Mouse (Mus musculus) heart, embryonic 15.5 days (tissue): ENCODE data around the gene Rnf128. TPM values are rescaled to one million over a fixed set of nuclear protein-coding genes. Genes with fewer than 3 reads are reported as not detected.

ENCODE experiments used
- ATAC-seq: fragments of 200-750 bp; cut with Nextera tagmentation; replicated peaks from 2 replicates; pipeline ENCODE4 v1.8.0; 2017; ENCODE audit warnings: low read depth, moderate TSS enrichment; ENCODE audit not compliant: insufficient number of reproducible peaks, insufficient read depth, low FRiP score
- H3K27ac ChIP-seq: fragments of 300-500 bp; sonication (generic); 2 replicates; pipeline ENCODE4 v1.5.1; 2015; ENCODE audit warnings: mild to moderate bottlenecking, inconsistent platforms
- H3K27me3 ChIP-seq: fragments of 300-500 bp; sonication (generic); 2 replicates; pipeline ENCODE4 v1.6.1; 2015; ENCODE audit warnings: inconsistent platforms
- H3K36me3 ChIP-seq: fragments of 300-500 bp; sonication (generic); 2 replicates; pipeline ENCODE4 v1.6.1; 2015; ENCODE audit warnings: mild to moderate bottlenecking, inconsistent platforms
- H3K4me1 ChIP-seq: fragments of 300-500 bp; sonication (generic); replicated peaks from 2 replicates; pipeline ENCODE4 v1.6.1; 2015; ENCODE audit warnings: inconsistent platforms
- H3K4me2 ChIP-seq: fragments of 300-500 bp; sonication (generic); 2 replicates; pipeline ENCODE4 v1.6.1; 2015; ENCODE audit warnings: inconsistent platforms, mild to moderate bottlenecking, moderate library complexity
- H3K4me3 ChIP-seq: fragments of 300-500 bp; sonication (generic); 2 replicates; pipeline ENCODE4 v1.5.1; 2015; ENCODE audit warnings: mild to moderate bottlenecking, inconsistent platforms
- H3K9ac ChIP-seq: fragments of 300-500 bp; sonication (generic); 2 replicates; pipeline ENCODE4 v1.6.1; 2015; ENCODE audit warnings: mild to moderate bottlenecking, inconsistent platforms
- H3K9me3 ChIP-seq: fragments of 300-500 bp; sonication (generic); replicated peaks from 2 replicates; pipeline ENCODE4 v1.6.1; 2016; ENCODE audit warnings: inconsistent platforms
- WGBS: fragments of 180-500 bp; shearing (Covaris S2); methylation state at CpG from one replicate; pipeline ENCODE4 v1.1.7; 2015; ENCODE audit warnings: mixed read lengths; 5-methylcytosine and 5-hydroxymethylcytosine counted together
- polyA plus RNA-seq: library from polyadenylated mRNA; unstranded; fragments of >200 nt; fragmentation: Nextera tagmentation; extraction: Ambion mirVana; gene quantifications from 2 replicates; pipeline ENCODE4 v1.2.1, GENCODE M21; 2015

Gene Rnf128
- polyA plus RNA-seq, 1 experiment from 2014 or later = 36.0 TPM

GRCm38 (mm10) chrX:139722350-139722749 lies 159.2 kb downstream of the Rnf128 start:
- Histone ChIP-seq H3K4me1 (no peaks in the 10 kb centered on the region), H3K36me3 (no peaks in the 10 kb centered on the region), H3K4me3 (no peak overlapping the region), H3K27ac (no peak overlapping the region), H3K27me3 (no peaks in the 10 kb centered on the region), H3K9me3 (no peaks in the 10 kb centered on the region), H3K4me2 (no peak overlapping the region), H3K9ac (no peak overlapping the region)
- no peak for ATAC-seq
- 86% methylated on average over 2 of the region's 2 CpGs for WGBS

Other genes starting within 250 kb of the Rnf128 start
- gene Trap1a, start 229.6 kb upstream of the Rnf128 start, polyA plus RNA-seq = 0.14 and 0.19 TPM in 2 replicates
- 0.71 and 1.2 TPM in 2 replicates for gene D330045A20Rik, start 82.9 kb upstream of the Rnf128 start, polyA plus RNA-seq
- 2.5 and 3.0 TPM in 2 replicates for gene Tbc1d8b, start 121.7 kb downstream of the Rnf128 start, polyA plus RNA-seq
- 0.26 and 0.36 TPM in 2 replicates for gene Gm15013, start 151.2 kb downstream of the Rnf128 start, polyA plus RNA-seq
- gene Ripply1, start 219.0 kb downstream of the Rnf128 start, polyA plus RNA-seq = not detected in 2 replicates
- gene Cldn2, start 237.5 kb downstream of the Rnf128 start, polyA plus RNA-seq = 0.19 and 0.72 TPM in 2 replicates